Comparison of ENCODE assay signal across 9 mouse cellular contexts in the genomic region with DNA sequence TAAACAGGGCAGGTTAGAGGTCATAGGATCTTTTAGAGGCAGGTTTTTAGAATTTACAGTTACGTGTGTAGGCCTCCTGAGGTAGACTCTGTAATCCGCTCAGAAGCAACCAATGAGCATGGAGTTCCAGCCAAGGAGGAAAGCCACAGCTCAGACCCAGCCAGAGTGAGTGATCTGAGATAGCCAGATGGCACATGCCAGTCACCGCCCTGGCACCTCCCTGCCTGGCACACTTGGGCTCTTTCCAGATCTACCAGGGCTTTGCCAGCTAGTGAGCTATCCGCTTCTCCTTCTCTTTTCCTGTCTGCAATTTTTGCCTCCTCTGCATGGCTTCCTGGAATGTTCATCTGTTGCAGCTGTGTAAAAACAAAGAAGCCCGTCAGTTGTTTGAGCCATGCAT.
DNase-seq lines count a peak whose midpoint lies in the region; ATAC-seq lines count a peak whose summit lies in the region.
"Had no signal": no experiment of that assay in that cellular context is flagged by ENCODE, and none has a peak within 500 bp of the region (broad histone marks: within the 10 kb centered on the region; RNA-seq: fewer than 3 reads in every experiment).

No protein-coding gene starts in this region.

- H3K4me1 ChIP-seq in hindbrain, embryonic 16.5 days (ENCODE audit: control insufficient read depth, insufficient read depth, low read depth, low read length) = peaks cover 6% of the 10 kb centered on the region; the same call in 1 of the 2 replicates
- H3K4me1 ChIP-seq in hindbrain, embryonic 11.5 days (replicated peaks; ENCODE audit: control insufficient read depth, insufficient read depth, low read length) = no peaks in the 10 kb centered on the region
- H3K4me1 ChIP-seq in kidney, embryonic 15.5 days = peaks cover 19% of the 10 kb centered on the region

- H3K4me3 ChIP-seq in hindbrain, embryonic 16.5 days (ENCODE audit: low read length) = no peak overlapping the region
- no peak overlapping the region for H3K4me3 ChIP-seq in hindbrain, embryonic 11.5 days (ENCODE audit: low read depth, low read length)
- H3K4me3 ChIP-seq in kidney, embryonic 15.5 days (replicated peaks) = no peak overlapping the region
- H3K4me3 ChIP-seq: limb, embryonic 15.5 days; midbrain, embryonic 15.5 days had no signal

- 63% methylated on average over 5 of the region's 5 CpGs for WGBS in hindbrain, embryonic 16.5 days
- WGBS in hindbrain, embryonic 11.5 days = 88% methylated on average over 5 of the region's 5 CpGs
- WGBS in kidney, embryonic 15.5 days = 80% methylated on average over 5 of the region's 5 CpGs

- DNase-seq in hindbrain, embryonic 11.5 days (ENCODE audit: low spot score) = no peak
- DNase-seq in cerebellum, adult 11 months = peak; percentile 61
- DNase-seq in cerebellum, postnatal 36 days = peak; percentile 71 to 75
- peak; percentile 41 for DNase-seq in layer of hippocampus, adult 9-10 months (ENCODE audit: low spot score)
- no peak for DNase-seq in thymus, postnatal 36 days

- no peaks in the 10 kb centered on the region for H3K9me3 ChIP-seq in hindbrain, embryonic 16.5 days (ENCODE audit: control insufficient read depth, low read length)
- H3K9me3 ChIP-seq in hindbrain, embryonic 11.5 days (ENCODE audit: control insufficient read depth, low read length) = no peaks in the 10 kb centered on the region
- H3K9me3 ChIP-seq in kidney, embryonic 15.5 days (replicated peaks) = no peaks in the 10 kb centered on the region
- H3K9me3 ChIP-seq: limb, embryonic 15.5 days; midbrain, embryonic 15.5 days had no signal

- no peaks in the 10 kb centered on the region for H3K36me3 ChIP-seq in hindbrain, embryonic 16.5 days (ENCODE audit: control insufficient read depth, insufficient read depth, low read length)
- H3K36me3 ChIP-seq in hindbrain, embryonic 11.5 days (ENCODE audit: control insufficient read depth, insufficient read depth, low read length) = no peaks in the 10 kb centered on the region
- no peaks in the 10 kb centered on the region for H3K36me3 ChIP-seq in kidney, embryonic 15.5 days
- H3K36me3 ChIP-seq: limb, embryonic 15.5 days; midbrain, embryonic 15.5 days had no signal

- H3K27me3 ChIP-seq in hindbrain, embryonic 16.5 days (replicated peaks; ENCODE audit: control insufficient read depth, insufficient read depth, low read length) = no peaks in the 10 kb centered on the region
- no peaks in the 10 kb centered on the region for H3K27me3 ChIP-seq in hindbrain, embryonic 11.5 days (ENCODE audit: control insufficient read depth, insufficient read depth, low read length)
- H3K27me3 ChIP-seq in kidney, embryonic 15.5 days = no peaks in the 10 kb centered on the region
- H3K27me3 ChIP-seq: limb, embryonic 15.5 days; midbrain, embryonic 15.5 days had no signal

- H3K4me2 ChIP-seq in hindbrain, embryonic 16.5 days (ENCODE audit: low read length) = no peak overlapping the region
- no peak overlapping the region for H3K4me2 ChIP-seq in hindbrain, embryonic 11.5 days (replicated peaks; ENCODE audit: low read depth, low read length)
- no peak overlapping the region for H3K4me2 ChIP-seq in kidney, embryonic 15.5 days
- H3K4me2 ChIP-seq: limb, embryonic 15.5 days; midbrain, embryonic 15.5 days had no signal

- peak; percentile 59; the same call in 1 of the 2 replicates for ATAC-seq in hindbrain, embryonic 16.5 days
- no peak for ATAC-seq in hindbrain, embryonic 11.5 days (ENCODE audit: low FRiP score)
- no peak for ATAC-seq in kidney, embryonic 15.5 days (replicated peaks; ENCODE audit: low FRiP score)
- ATAC-seq: midbrain, embryonic 15.5 days had no signal

- H3K27ac ChIP-seq in hindbrain, embryonic 16.5 days (ENCODE audit: low read depth, low read length) = no peak overlapping the region
- H3K27ac ChIP-seq in hindbrain, embryonic 11.5 days (ENCODE audit: low read depth, low read length) = no peak overlapping the region
- no peak overlapping the region for H3K27ac ChIP-seq in kidney, embryonic 15.5 days
- H3K27ac ChIP-seq: limb, embryonic 15.5 days; midbrain, embryonic 15.5 days had no signal

- H3K9ac ChIP-seq in hindbrain, embryonic 16.5 days (ENCODE audit: low read depth, low read length) = no peak overlapping the region
- H3K9ac ChIP-seq in hindbrain, embryonic 11.5 days (ENCODE audit: low read depth, low read length) = no peak overlapping the region
- H3K9ac ChIP-seq in kidney, embryonic 15.5 days = no peak overlapping the region
- H3K9ac ChIP-seq: limb, embryonic 15.5 days; midbrain, embryonic 15.5 days had no signal

Comparison
In these comparisons a context has a peak if more than half of its experiments do, and no peak if none do; other contexts are left out.
1. DNase-seq: peak in cerebellum, adult 11 months (single experiment), cerebellum, postnatal 36 days (2 of 2) and layer of hippocampus, adult 9-10 months (single experiment); none in hindbrain, embryonic 11.5 days (single experiment) and thymus, postnatal 36 days (0 of 2).